Mouse (Mus musculus) cerebral cortex, adult 2 months (tissue): Measurements from ENCODE around the gene Dennd6b.

ENCODE experiments used
- WGBS: fragments of 180-500 bp; shearing (Covaris S2); methylation state at CpG from one replicate; pipeline ENCODE4 v1.1.7; 2018; 5-methylcytosine and 5-hydroxymethylcytosine counted together

The Dennd6b gene

GRCm38 (mm10) chr15:89196313-89196706 lies at the start of gene Dennd6b:
Dennd6b (minus strand) TSS chr15:89196496.
- WGBS: under 1% methylated on average over 38 of the region's 38 CpGs

GRCm38 (mm10) chr15:89241025-89241424 lies 44.7 kb upstream of the Dennd6b start:
- 60% methylated on average over 2 of the region's 2 CpGs for WGBS

- 37% methylated on average over 3 of the region's 3 CpGs for WGBS
Measured at GRCm38 (mm10) chr15:89239751-89240392, 43.6 kb upstream of the Dennd6b start.

GRCm38 (mm10) chr15:89234052-89234451 lies 37.8 kb upstream of the Dennd6b start:
- WGBS: 83% methylated on average over 4 of the region's 4 CpGs

- WGBS: 16% methylated on average over 2 of the region's 2 CpGs
Measured at GRCm38 (mm10) chr15:89233586-89233985, 37.3 kb upstream of the Dennd6b start.

GRCm38 (mm10) chr15:89215611-89216233 lies 19.4 kb upstream of the Dennd6b start:
- WGBS: 69% methylated on average over 2 of the region's 2 CpGs

GRCm38 (mm10) chr15:89214953-89215352 lies 18.7 kb upstream of the Dennd6b start:
- WGBS: 75% methylated on average over 3 of the region's 3 CpGs

- 42% methylated on average over 3 of the region's 3 CpGs for WGBS
Measured at GRCm38 (mm10) chr15:89213517-89213916, 17.2 kb upstream of the Dennd6b start.

- 51% methylated on average over 6 of the region's 6 CpGs for WGBS
Measured at GRCm38 (mm10) chr15:89212495-89212894, 16.2 kb upstream of the Dennd6b start.

- 1% methylated on average over 35 of the region's 35 CpGs for WGBS
Measured at GRCm38 (mm10) chr15:89211716-89212461, 15.6 kb upstream of the Dennd6b start.

- WGBS: 2% methylated on average over 73 of the region's 73 CpGs
Measured at GRCm38 (mm10) chr15:89210915-89211715, 14.8 kb upstream of the Dennd6b start, which contains the start of gene Ppp6r2. Ppp6r2 (plus strand) TSS chr15:89211553.

GRCm38 (mm10) chr15:89209886-89210761 lies 13.8 kb upstream of the Dennd6b start:
- WGBS: 6% methylated on average over 22 of the region's 22 CpGs

GRCm38 (mm10) chr15:89207457-89207856 lies 11.2 kb upstream of the Dennd6b start:
- 84% methylated on average over 4 of the region's 4 CpGs for WGBS

GRCm38 (mm10) chr15:89197056-89197455 lies 760 bp upstream of the Dennd6b start:
- WGBS: 50% methylated on average over 15 of the region's 15 CpGs

GRCm38 (mm10) chr15:89195690-89196312 lies 495 bp downstream of the Dennd6b start:
- WGBS: under 1% methylated on average over 25 of the region's 25 CpGs

- 30% methylated on average over 6 of the region's 6 CpGs for WGBS
Measured at GRCm38 (mm10) chr15:89195261-89195681, 1.0 kb downstream of the Dennd6b start.

GRCm38 (mm10) chr15:89184937-89185227 lies 11.4 kb downstream of the Dennd6b start:
- WGBS: 70% methylated on average over 5 of the region's 5 CpGs

GRCm38 (mm10) chr15:89184141-89184936 lies 12.0 kb downstream of the Dennd6b start:
- 62% methylated on average over 5 of the region's 5 CpGs for WGBS

GRCm38 (mm10) chr15:89182842-89183241 lies 13.5 kb downstream of the Dennd6b start:
- 37% methylated on average over 5 of the region's 5 CpGs for WGBS

- WGBS: 15% methylated on average over 6 of the region's 6 CpGs
Measured at GRCm38 (mm10) chr15:89182328-89182741, 14.0 kb downstream of the Dennd6b start.
